Mouse (Mus musculus) intestine, embryonic 14.5 days (tissue): ENCODE data around the gene Cdkn1a. TPM values are rescaled to one million over a fixed set of nuclear protein-coding genes. Genes with fewer than 3 reads are reported as not detected.

Source experiments
- ATAC-seq: fragments of 200-750 bp; cut with Nextera tagmentation; replicated peaks from 2 replicates; pipeline ENCODE4 v1.8.0; 2017; ENCODE audit warnings: low read depth, moderate number of reproducible peaks, moderate TSS enrichment, moderate library complexity; ENCODE audit not compliant: low FRiP score, low TSS enrichment
- DNase-seq: peaks from one replicate; pipeline ENCODE4 v3.0.0-alpha.2; 2018; ENCODE audit warnings: low spot score
- H3K27ac ChIP-seq: fragments of 300-500 bp; sonication (generic); 2 replicates; pipeline ENCODE4 v1.5.1; 2014; ENCODE audit warnings: low read depth, mild to moderate bottlenecking, control low read depth
- H3K27me3 ChIP-seq: fragments of 300-500 bp; sonication (generic); replicated peaks from 2 replicates; pipeline ENCODE4 v1.6.1; 2014; ENCODE audit warnings: low read length, control low read depth; ENCODE audit not compliant: control insufficient read depth, insufficient read depth
- H3K36me3 ChIP-seq: fragments of 300-500 bp; sonication (generic); 2 replicates; pipeline ENCODE4 v1.6.1; 2014; ENCODE audit warnings: low read length, control low read depth; ENCODE audit not compliant: control insufficient read depth, insufficient read depth
- H3K4me1 ChIP-seq: fragments of 300-500 bp; sonication (generic); replicated peaks from 2 replicates; pipeline ENCODE4 v1.6.1; 2014; ENCODE audit warnings: low read length, control low read depth, mixed read lengths; ENCODE audit not compliant: control insufficient read depth, insufficient read depth
- H3K4me2 ChIP-seq: fragments of 300-500 bp; sonication (generic); 2 replicates; pipeline ENCODE4 v1.6.1; 2014; ENCODE audit warnings: low read length
- H3K4me3 ChIP-seq: fragments of 300-500 bp; sonication (generic); 2 replicates; pipeline ENCODE4 v1.5.1; 2014; ENCODE audit warnings: low read depth, low read length, control low read depth, mixed read lengths
- H3K9ac ChIP-seq: fragments of 300-500 bp; sonication (generic); 2 replicates; pipeline ENCODE4 v1.6.1; 2014; ENCODE audit warnings: mild to moderate bottlenecking, low read length
- H3K9me3 ChIP-seq: fragments of 300-500 bp; sonication (generic); 2 replicates; pipeline ENCODE4 v1.6.1; 2016; ENCODE audit warnings: low read length, control low read depth; ENCODE audit not compliant: control insufficient read depth
- WGBS: fragments of 180-500 bp; shearing (Covaris S2); extraction: QIAGEN DNeasy Blood & Tissue Kit; methylation state at CpG from one replicate; pipeline ENCODE4 v1.1.7; 2014; 5-methylcytosine and 5-hydroxymethylcytosine counted together
- polyA plus RNA-seq: library from polyadenylated mRNA; unstranded; fragments of >200 nt; fragmentation: Nextera tagmentation; extraction: Ambion mirVana; gene quantifications from 2 replicates; pipeline ENCODE4 v1.2.1, GENCODE M21; 2014

Cdkn1a gene
- polyA plus RNA-seq, 1 experiment from 2014 or later = 75.7 TPM

GRCm38 (mm10) chr17:29093961-29094309 lies 3.2 kb downstream of the Cdkn1a start:
- Histone ChIP-seq H3K4me3 (peak overlapping the region; percentile 48), H3K27me3 (peaks cover 15% of the 10 kb centered on the region), H3K9me3 (no peaks in the 10 kb centered on the region), H3K4me1 (peaks cover 17% of the 10 kb centered on the region), H3K36me3 (no peaks in the 10 kb centered on the region), H3K9ac (peak overlapping the region; percentile 48), H3K4me2 (peak overlapping the region; percentile 88), H3K27ac (no peak overlapping the region)
- DNase-seq = no peak
- under 1% methylated on average over 24 of the region's 24 CpGs for WGBS
- peak; percentile 7; the same call in 1 of the 2 replicates for ATAC-seq

- Histone ChIP-seq H3K4me3 (peak overlapping the region; percentile 48), H3K4me1 (peaks cover 17% of the 10 kb centered on the region), H3K27me3 (peaks cover 15% of the 10 kb centered on the region), H3K4me2 (peak overlapping the region; percentile 88), H3K36me3 (no peaks in the 10 kb centered on the region), H3K9ac (peak overlapping the region; percentile 48), H3K27ac (peak overlapping the region; percentile 47), H3K9me3 (no peaks in the 10 kb centered on the region)
- DNase-seq (peak; percentile 82), ATAC-seq (peak; percentile 26)
- under 1% methylated on average over 71 of the region's 71 CpGs for WGBS
Measured at GRCm38 (mm10) chr17:29094310-29095181, 3.8 kb downstream of the Cdkn1a start.

GRCm38 (mm10) chr17:29095201-29095733 lies 4.5 kb downstream of the Cdkn1a start:
- WGBS = under 1% methylated on average over 44 of the region's 44 CpGs
- peak overlapping the region; percentile 48 for H3K4me3 ChIP-seq

GRCm38 (mm10) chr17:29096245-29096644 lies 5.5 kb downstream of the Cdkn1a start:
- peak overlapping the region; percentile 88 for H3K4me2 ChIP-seq

More at GRCm38 (mm10) chr17:29095201-29095733, 4.5 kb downstream of the Cdkn1a start:
- ATAC-seq (peak; percentile 55), DNase-seq (peak; percentile 99)
- Histone ChIP-seq H3K9ac (peak overlapping the region; percentile 48), H3K27me3 (peaks cover 15% of the 10 kb centered on the region), H3K9me3 (no peaks in the 10 kb centered on the region), H3K36me3 (no peaks in the 10 kb centered on the region), H3K4me1 (peaks cover 17% of the 10 kb centered on the region), H3K27ac (peak overlapping the region; percentile 47), H3K4me2 (peak overlapping the region; percentile 88)

GRCm38 (mm10) chr17:29096851-29097561 lies 6.2 kb downstream of the Cdkn1a start:
- Histone ChIP-seq H3K4me1 (peaks cover 13% of the 10 kb centered on the region), H3K9me3 (no peaks in the 10 kb centered on the region), H3K4me3 (no peak overlapping the region), H3K4me2 (no peak overlapping the region), H3K9ac (no peak overlapping the region), H3K27ac (no peak overlapping the region), H3K27me3 (peaks cover 15% of the 10 kb centered on the region), H3K36me3 (no peaks in the 10 kb centered on the region)
- DNase-seq (no peak), ATAC-seq (no peak)
- 71% methylated on average over 7 of the region's 7 CpGs for WGBS

More at GRCm38 (mm10) chr17:29096245-29096644, 5.5 kb downstream of the Cdkn1a start:
- Histone ChIP-seq H3K27ac (no peak overlapping the region), H3K9ac (no peak overlapping the region), H3K36me3 (no peaks in the 10 kb centered on the region), H3K4me3 (no peak overlapping the region), H3K9me3 (no peaks in the 10 kb centered on the region), H3K4me1 (peaks cover 17% of the 10 kb centered on the region), H3K27me3 (peaks cover 15% of the 10 kb centered on the region)
- DNase-seq (no peak), ATAC-seq (no peak)
- 86% methylated on average over 6 of the region's 6 CpGs for WGBS

GRCm38 (mm10) chr17:29098291-29098690 lies 7.5 kb downstream of the Cdkn1a start:
- Histone ChIP-seq H3K36me3 (no peaks in the 10 kb centered on the region), H3K27ac (no peak overlapping the region), H3K4me3 (no peak overlapping the region), H3K4me2 (no peak overlapping the region), H3K4me1 (peaks cover 11% of the 10 kb centered on the region), H3K9ac (no peak overlapping the region), H3K27me3 (peaks cover 11% of the 10 kb centered on the region), H3K9me3 (no peaks in the 10 kb centered on the region)
- no peak for ATAC-seq
- 94% methylated on average over 24 of the region's 24 CpGs for WGBS
- DNase-seq = no peak

GRCm38 (mm10) chr17:29099076-29099475 lies 8.3 kb downstream of the Cdkn1a start:
- H3K9ac ChIP-seq = no peak overlapping the region
- H3K4me1 ChIP-seq = peaks cover 5% of the 10 kb centered on the region; the same call in 1 of the 2 replicates
- H3K4me2 ChIP-seq = no peak overlapping the region
- DNase-seq (no peak), ATAC-seq (no peak)
- H3K27ac ChIP-seq = no peak overlapping the region
- WGBS = 88% methylated on average over 8 of the region's 8 CpGs
- H3K4me3 ChIP-seq = no peak overlapping the region
- peaks cover 9% of the 10 kb centered on the region for H3K27me3 ChIP-seq
- no peaks in the 10 kb centered on the region for H3K9me3 ChIP-seq
- H3K36me3 ChIP-seq = no peaks in the 10 kb centered on the region

- 0 out of 2 replicates have a peak, but pooled peaks cover 5% of the 10 kb centered on the region for H3K4me1 ChIP-seq
- no peaks in the 10 kb centered on the region for H3K36me3 ChIP-seq
- ATAC-seq (no peak), DNase-seq (no peak)
- no peak overlapping the region for H3K4me2 ChIP-seq
- no peaks in the 10 kb centered on the region for H3K9me3 ChIP-seq
- H3K27ac ChIP-seq = no peak overlapping the region
- H3K9ac ChIP-seq = no peak overlapping the region
- no peaks in the 10 kb centered on the region for H3K27me3 ChIP-seq
- no peak overlapping the region for H3K4me3 ChIP-seq
- 91% methylated on average over 7 of the region's 7 CpGs for WGBS
Measured at GRCm38 (mm10) chr17:29100627-29101026, 9.9 kb downstream of the Cdkn1a start.
